In genomic region chr11:115582913-115583606, GRCm38 (mm10) we compare ENCODE assay signal across 21 mouse cellular contexts. TPM values are rescaled to one million over a fixed set of nuclear protein-coding genes. Genes with fewer than 3 reads are reported as not detected.
DNase-seq lines count a peak whose midpoint lies in the region; ATAC-seq and TF ChIP-seq lines count a peak whose summit lies in the region.
"Had no signal": no experiment of that assay in that cellular context is flagged by ENCODE, and none has a peak within 500 bp of the region (broad histone marks: within the 10 kb centered on the region; RNA-seq: fewer than 3 reads in every experiment).

No protein-coding gene starts in this region.

- TF ChIP-seq EP300 in CH12.LX (IDR thresholded peaks at IDR 0.05; ENCODE audit: low read length) = peak; percentile 66

- no peaks in the 10 kb centered on the region for H3K79me2 ChIP-seq in CH12.LX (replicated peaks; ENCODE audit: control insufficient read depth, extremely low read depth, insufficient read depth, poor library complexity, severe bottlenecking)
- H3K79me2 ChIP-seq in myocyte (ENCODE audit: control insufficient read depth, insufficient read depth) = no peaks in the 10 kb centered on the region

- TF ChIP-seq CTCF in layer of hippocampus, adult 2 months (conservative IDR thresholded peaks at IDR 0.05) = no peak
- TF ChIP-seq CTCF in CH12.LX (conservative IDR thresholded peaks at IDR 0.05 in 1 of 2, IDR thresholded peaks at IDR 0.05 in 1 of 2; ENCODE audit: low read depth in 2 of 2, low read length in 2 of 2) = no peak

- 0 out of 2 replicates have a peak overlapping the region, but pooled peaks have one; percentile 1 for H3K9ac ChIP-seq in CH12.LX (ENCODE audit: insufficient read depth, low read depth)
- H3K9ac ChIP-seq: embryonic facial prominence, embryonic 12.5 days; heart, embryonic 13.5 days; hindbrain, embryonic 12.5 days had no signal

- peak overlapping the region; percentile 19; the same call in 1 of the 2 replicates for H3K27ac ChIP-seq in layer of hippocampus, adult 2 months
- peak overlapping the region; percentile 87 for H3K27ac ChIP-seq in CH12.LX (ENCODE audit: insufficient read depth, low read depth)
- H3K27ac ChIP-seq: embryonic facial prominence, embryonic 12.5 days; heart, embryonic 13.5 days; hindbrain, embryonic 12.5 days had no signal

- intact Hi-C loops in gastrocnemius, postnatal 14 days (cut with DNase I; ENCODE audit: low total_unique reads) = no loop called here

- TF ChIP-seq RAD21 in CH12.LX (IDR thresholded peaks at IDR 0.05; ENCODE audit: low read depth, low read length) = no peak

- H3K9me3 ChIP-seq in CH12.LX (replicated peaks; ENCODE audit: low read length) = no peaks in the 10 kb centered on the region
- H3K9me3 ChIP-seq: embryonic facial prominence, embryonic 12.5 days; G1E; heart, embryonic 13.5 days; hindbrain, embryonic 12.5 days had no signal

- H3K36me3 ChIP-seq in CH12.LX (replicated peaks in 1 of 2; ENCODE audit: control insufficient read depth in 1 of 2, insufficient read depth in 1 of 2, low read length in 1 of 2) (peaks cover 95 to 99% of the 10 kb centered on the region in 2 experiments), myocyte (ENCODE audit: control insufficient read depth, insufficient read depth) (peaks cover 53% of the 10 kb centered on the region)

- no peak overlapping the region for H3ac ChIP-seq in myocyte (ENCODE audit: control insufficient read depth, insufficient read length)

- in situ Hi-C loops in CH12.LX (cut with MboI; ENCODE audit: low pct_ligation_motif_present, low pct_unique_long_range_greater_than_20kb, low sequenced_read_pairs) = no loop called here

- dilution Hi-C loops in CH12.LX (cut with MboI; ENCODE audit: extremely low pct_ligation_motif_present, extremely low pct_unique_long_range_greater_than_20kb, low sequenced_read_pairs) = no loop called here

- H3K4me3 ChIP-seq in layer of hippocampus, adult 2 months = no peak overlapping the region
- H3K4me3 ChIP-seq in CH12.LX (replicated peaks in 1 of 3; ENCODE audit: low read depth in 2 of 3, low read length in 2 of 3, poor library complexity in 1 of 3) = no peak overlapping the region
- H3K4me3 ChIP-seq in myocyte = no peak overlapping the region
- H3K4me3 ChIP-seq: embryonic facial prominence, embryonic 12.5 days; heart, embryonic 13.5 days; hindbrain, embryonic 12.5 days had no signal

- ATAC-seq in frontal cortex, adult (ENCODE audit: low TSS enrichment) = peak; percentile 36; the same call in 1 of the 2 replicates
- ATAC-seq: forebrain, embryonic 16.5 days; inflammation-experienced regulatory T-cells, adult 6 months; intestine, postnatal 0 days had no signal

- no peaks in the 10 kb centered on the region for H3K27me3 ChIP-seq in CH12.LX (replicated peaks)
- H3K27me3 ChIP-seq in myocyte (ENCODE audit: control insufficient read depth, insufficient read depth, insufficient read length) = no peaks in the 10 kb centered on the region
- H3K27me3 ChIP-seq: embryonic facial prominence, embryonic 12.5 days; heart, embryonic 13.5 days; hindbrain, embryonic 12.5 days had no signal

- TF ChIP-seq POLR2A in CH12.LX (IDR thresholded peaks at IDR 0.05; ENCODE audit: low read depth, low read length) = peak; percentile 37; the same call in 1 of the 2 replicates
- peak; percentile 18 for TF ChIP-seq POLR2A in myocyte (IDR thresholded peaks at IDR 0.05; ENCODE audit: insufficient read length, low read depth)

- no peak for DNase-seq in frontal cortex, adult 2 months (ENCODE audit: extremely low spot score in 1 of 2, low spot score in 1 of 2)
- DNase-seq in layer of hippocampus, adult 2 months (ENCODE audit: low spot score in 2 of 2) = no peak
- DNase-seq in layer of hippocampus, adult 18-20 months (ENCODE audit: low spot score in 2 of 2) = no peak
- DNase-seq in CH12.LX (ENCODE audit: extremely low read depth) = peak; percentile 74
- DNase-seq in gastrocnemius, postnatal 14 days = no peak
- DNase-seq: adrenal gland, postnatal 10 days; cerebellum, adult 11-12 months; cerebellum, adult 9-10 months; cerebellum, postnatal 25 days; gastrocnemius, postnatal 10 days; heart, postnatal 10 days; heart, postnatal 4 days had no signal

- H3K4me1 ChIP-seq in CH12.LX (ENCODE audit: control insufficient read depth in 1 of 2, insufficient read depth in 2 of 2) = peaks cover 24 to 61% of the 10 kb centered on the region in 2 experiments
- H3K4me1 ChIP-seq: embryonic facial prominence, embryonic 12.5 days; heart, embryonic 13.5 days; hindbrain, embryonic 12.5 days had no signal

- H3K4me2 ChIP-seq in CH12.LX (ENCODE audit: insufficient read depth, low read depth, poor library complexity, severe bottlenecking) (peak overlapping the region; percentile 41), myocyte (ENCODE audit: low read depth) (no peak overlapping the region)
- H3K4me2 ChIP-seq: embryonic facial prominence, embryonic 12.5 days; heart, embryonic 13.5 days; hindbrain, embryonic 12.5 days had no signal

TF ChIP-seq in CH12.LX, 34 proteins besides CTCF, POLR2A, EP300 and RAD21 (continues in another document):
- TF ChIP-seq USF1 (IDR thresholded peaks at IDR 0.05; ENCODE audit: low read depth, low read length) (no peak), TCF12 (IDR thresholded peaks at IDR 0.05; ENCODE audit: low read depth, low read length) (peak; percentile 59), TBP (conservative IDR thresholded peaks at IDR 0.05; ENCODE audit: low read depth, low read length) (no peak; the same call in 1 of the 2 replicates), MYC (IDR thresholded peaks at IDR 0.05; ENCODE audit: low read depth, low read length) (peak; percentile 13; the same call in 1 of the 2 replicates), MEF2A (IDR thresholded peaks at IDR 0.05; ENCODE audit: borderline replicate concordance, low read depth, low read length) (peak; percentile 73; the same call in 1 of the 2 replicates), NRF1 (IDR thresholded peaks at IDR 0.05; ENCODE audit: low read depth, low read length) (no peak), CHD1 (IDR thresholded peaks at IDR 0.05; ENCODE audit: low read depth, low read length) (no peak), POLR2AphosphoS2 (IDR thresholded peaks at IDR 0.05; ENCODE audit: low read depth, low read length) (peak; percentile 97), MXI1 (IDR thresholded peaks at IDR 0.05; ENCODE audit: low read depth, low read length) (peak; percentile 59)

TF ChIP-seq in myocyte, 11 proteins besides CTCF, POLR2A, EP300 and RAD21 (continues in another document):
- TF ChIP-seq POLR2AphosphoS2 (IDR thresholded peaks at IDR 0.05; ENCODE audit: insufficient read length, low read depth) = no peak
- TF ChIP-seq SRF (IDR thresholded peaks at IDR 0.05; ENCODE audit: control insufficient read depth, insufficient read length, low read depth) = no peak
- no peak for TF ChIP-seq TCF12 (IDR thresholded peaks at IDR 0.05; ENCODE audit: insufficient read depth, poor library complexity, severe bottlenecking)
- no peak for TF ChIP-seq MYOD1 (IDR thresholded peaks at IDR 0.05; ENCODE audit: control insufficient read depth in 1 of 3, insufficient read length in 2 of 3, low read depth in 2 of 3)
- TF ChIP-seq MAX (IDR thresholded peaks at IDR 0.05; ENCODE audit: low read depth) = no peak
- no peak for TF ChIP-seq CEBPB (IDR thresholded peaks at IDR 0.05; ENCODE audit: insufficient read depth, poor library complexity, severe bottlenecking)
- TF ChIP-seq MYOG (IDR thresholded peaks at IDR 0.05; ENCODE audit: control insufficient read depth in 1 of 3, insufficient read depth in 1 of 3, insufficient read length in 2 of 3, low read depth in 2 of 3) = no peak
- no peak for TF ChIP-seq USF1 (IDR thresholded peaks at IDR 0.05; ENCODE audit: low read depth)
- no peak for TF ChIP-seq REST (IDR thresholded peaks at IDR 0.05; ENCODE audit: insufficient read depth, insufficient read length)

RNA-seq across cellular contexts. Expression of gene Nup85, which starts 18.8 kb away (rescaled TPM):
- 71.0 and 72.9 TPM in 2 replicates for polyA plus RNA-seq in frontal cortex, adult 2 months (2012; rRNA removed)
- total RNA-seq in layer of hippocampus, adult 2 months (2021) = 10 to 100 TPM; 48.7 to 49.3 TPM
- 10 to 100 TPM; 46.8 to 48.6 TPM for total RNA-seq in layer of hippocampus, adult 18-20 months (2021)
- total RNA-seq in CH12.LX (2012; rRNA removed) (290 and 340 TPM in 2 replicates), CH12.LX (2014; rRNA removed) (282 and 305 TPM in 2 replicates)
- polyA plus RNA-seq in CH12.LX (2012; ENCODE audit: insufficient read length, low read depth) (326 and 368 TPM in 2 replicates), myocyte (2012; fragmentation: generic; extraction: Trizol) (41.1 TPM)
- 10 to 100 TPM; 14.7 to 18.9 TPM for total RNA-seq in gastrocnemius, postnatal 14 days (2021)

RNA-seq across cellular contexts. Expression of gene Mrps7, which starts 20.7 kb away (rescaled TPM):
- polyA plus RNA-seq in frontal cortex, adult 2 months (2012; rRNA removed) = 40.7 and 42.9 TPM in 2 replicates
- total RNA-seq in layer of hippocampus, adult 2 months (2021) = 10 to 100 TPM; 50.4 to 50.8 TPM
- total RNA-seq in layer of hippocampus, adult 18-20 months (2021) = 10 to 100 TPM; 49.0 to 50.1 TPM
- total RNA-seq in CH12.LX (2012; rRNA removed) = 172 and 217 TPM in 2 replicates
- total RNA-seq in CH12.LX (2014; rRNA removed) = 154 and 168 TPM in 2 replicates
- 157 and 184 TPM in 2 replicates for polyA plus RNA-seq in CH12.LX (2012; ENCODE audit: insufficient read length, low read depth)
- polyA plus RNA-seq in myocyte (2012; fragmentation: generic; extraction: Trizol) = 61.5 TPM
- total RNA-seq in gastrocnemius, postnatal 14 days (2021) = 10 to 100 TPM; 63.6 to 65.4 TPM

RNA-seq across cellular contexts. Expression of gene Gga3, which starts 20.8 kb away (rescaled TPM):
- polyA plus RNA-seq in frontal cortex, adult 2 months (2012; rRNA removed) = 61.7 and 65.1 TPM in 2 replicates
- 10 to 100 TPM; 67.9 to 91.9 TPM for total RNA-seq in layer of hippocampus, adult 2 months (2021)
- total RNA-seq in layer of hippocampus, adult 18-20 months (2021) = 10 to 100 TPM; 68.6 to 73.5 TPM
- 18.7 and 22.6 TPM in 2 replicates for total RNA-seq in CH12.LX (2012; rRNA removed)
- 7.7 TPM in 2 replicates for total RNA-seq in CH12.LX (2014; rRNA removed)
- polyA plus RNA-seq in CH12.LX (2012; ENCODE audit: insufficient read length, low read depth) = 37.2 and 39.8 TPM in 2 replicates
- 16.4 TPM for polyA plus RNA-seq in myocyte (2012; fragmentation: generic; extraction: Trizol)
- 10 to 100 TPM; 10.9 to 13.2 TPM for total RNA-seq in gastrocnemius, postnatal 14 days (2021)

RNA-seq across cellular contexts. Expression of gene Mif4gd, which starts 29.7 kb away (rescaled TPM):
- polyA plus RNA-seq in frontal cortex, adult 2 months (2012; rRNA removed) = 36.3 and 38.9 TPM in 2 replicates
- total RNA-seq in layer of hippocampus, adult 2 months (2021) = 10 to 100 TPM; 19.5 to 22.5 TPM
- 10 to 100 TPM; 18.9 to 19.4 TPM for total RNA-seq in layer of hippocampus, adult 18-20 months (2021)
- total RNA-seq in CH12.LX (2012; rRNA removed) = 143 and 177 TPM in 2 replicates
- 160 and 174 TPM in 2 replicates for total RNA-seq in CH12.LX (2014; rRNA removed)
- 131 and 143 TPM in 2 replicates for polyA plus RNA-seq in CH12.LX (2012; ENCODE audit: insufficient read length, low read depth)
- polyA plus RNA-seq in myocyte (2012; fragmentation: generic; extraction: Trizol) = 17.5 TPM
- total RNA-seq in gastrocnemius, postnatal 14 days (2021) = 10 to 100 TPM; 35.7 to 42.9 TPM

RNA-seq across cellular contexts. Expression of gene Slc25a19, which starts 45.0 kb away (rescaled TPM):
- 117 and 127 TPM in 2 replicates for polyA plus RNA-seq in frontal cortex, adult 2 months (2012; rRNA removed)
- 10 to 100 TPM; 60.4 to 66.6 TPM for total RNA-seq in layer of hippocampus, adult 2 months (2021)
- 10 to 100 TPM; 59.2 to 61.9 TPM for total RNA-seq in layer of hippocampus, adult 18-20 months (2021)
- total RNA-seq in CH12.LX (2012; rRNA removed) (277 and 312 TPM in 2 replicates), CH12.LX (2014; rRNA removed) (278 and 294 TPM in 2 replicates)
- polyA plus RNA-seq in CH12.LX (2012; ENCODE audit: insufficient read length, low read depth) (374 and 398 TPM in 2 replicates), myocyte (2012; fragmentation: generic; extraction: Trizol) (13.9 TPM)
- total RNA-seq in gastrocnemius, postnatal 14 days (2021) = 10 to 100 TPM; 40.9 to 45.2 TPM

Comparison
In these comparisons a context has a peak if more than half of its experiments do, and no peak if none do; other contexts are left out.
1. RNA of gene Nup85, which starts 18.8 kb away (total RNA-seq): 282 to 340 TPM in CH12.LX; 48.7 to 49.3 TPM in layer of hippocampus, adult 2 months, 46.8 to 48.6 TPM in layer of hippocampus, adult 18-20 months and 14.7 to 18.9 TPM in gastrocnemius, postnatal 14 days; every median in the first group is over 4 times any median in the second.